In genomic region chr13:34151425-34151824, GRCm38 (mm10) we compare ENCODE assay signal across 24 mouse cellular contexts. TPM values are rescaled to one million over a fixed set of nuclear protein-coding genes. Genes with fewer than 3 reads are reported as not detected.
DNase-seq lines count a peak whose midpoint lies in the region; ATAC-seq and TF ChIP-seq lines count a peak whose summit lies in the region.
"Had no signal": no experiment of that assay in that cellular context is flagged by ENCODE, and none has a peak within 500 bp of the region (broad histone marks: within the 10 kb centered on the region; RNA-seq: fewer than 3 reads in every experiment).

No protein-coding gene starts in this region.

- no peak for TF ChIP-seq POLR2A in ES-Bruce4 (IDR thresholded peaks at IDR 0.05; ENCODE audit: insufficient read depth, low read length)

- peak overlapping the region; percentile 60; the same call in 1 of the 2 replicates for H3K27ac ChIP-seq in hindbrain, embryonic 10.5 days
- H3K27ac ChIP-seq in hindbrain, postnatal 0 days: no peak overlapping the region
- peak overlapping the region; percentile 52 for H3K27ac ChIP-seq in ES-Bruce4 (ENCODE audit: insufficient read depth, low read length)
- H3K27ac ChIP-seq in forebrain, embryonic 13.5 days: peak overlapping the region; percentile 98
- peak overlapping the region; percentile 22; the same call in 1 of the 2 replicates for H3K27ac ChIP-seq in midbrain, embryonic 13.5 days
- H3K27ac ChIP-seq in intestine, embryonic 15.5 days: no peak overlapping the region
- H3K27ac ChIP-seq: kidney, postnatal 0 days; liver, embryonic 14.5 days had no signal

- no peak for ATAC-seq in hindbrain, postnatal 0 days
- no peak for ATAC-seq in forebrain, embryonic 13.5 days
- ATAC-seq in midbrain, embryonic 13.5 days: no peak
- no peak for ATAC-seq in intestine, embryonic 15.5 days
- ATAC-seq: activated CD4-positive, CD25-positive, alpha-beta regulatory T cell, adult 4 months had no signal

- TF ChIP-seq CTCF in hindbrain, postnatal 0 days (IDR thresholded peaks at IDR 0.05; ENCODE audit: low read depth): no peak
- no peak for TF ChIP-seq CTCF in ES-Bruce4 (IDR thresholded peaks at IDR 0.05; ENCODE audit: low read depth, low read length)

- H3K36me3 ChIP-seq in hindbrain, embryonic 10.5 days: no peaks in the 10 kb centered on the region
- H3K36me3 ChIP-seq in hindbrain, postnatal 0 days (ENCODE audit: insufficient read depth, low read length): no peaks in the 10 kb centered on the region
- no peaks in the 10 kb centered on the region for H3K36me3 ChIP-seq in ES-Bruce4 (ENCODE audit: control insufficient read depth, insufficient read depth, low read length, poor library complexity, severe bottlenecking)
- H3K36me3 ChIP-seq in forebrain, embryonic 13.5 days (ENCODE audit: poor library complexity, severe bottlenecking): no peaks in the 10 kb centered on the region
- H3K36me3 ChIP-seq in midbrain, embryonic 13.5 days: no peaks in the 10 kb centered on the region
- no peaks in the 10 kb centered on the region for H3K36me3 ChIP-seq in intestine, embryonic 15.5 days
- H3K36me3 ChIP-seq: embryonic facial prominence, embryonic 12.5 days; limb, embryonic 15.5 days; neural tube, embryonic 12.5 days had no signal

- no peaks in the 10 kb centered on the region for H3K27me3 ChIP-seq in hindbrain, embryonic 10.5 days (ENCODE audit: insufficient read depth, poor library complexity, severe bottlenecking)
- no peaks in the 10 kb centered on the region for H3K27me3 ChIP-seq in hindbrain, postnatal 0 days (ENCODE audit: insufficient read depth, low read length)
- no peaks in the 10 kb centered on the region for H3K27me3 ChIP-seq in ES-Bruce4 (ENCODE audit: control insufficient read depth, insufficient read depth, low read length, poor library complexity, severe bottlenecking)
- H3K27me3 ChIP-seq in forebrain, embryonic 13.5 days: no peaks in the 10 kb centered on the region
- H3K27me3 ChIP-seq in midbrain, embryonic 13.5 days: no peaks in the 10 kb centered on the region
- H3K27me3 ChIP-seq in intestine, embryonic 15.5 days (replicated peaks): no peaks in the 10 kb centered on the region
- H3K27me3 ChIP-seq: CH12.LX; embryonic facial prominence, embryonic 12.5 days; limb, embryonic 15.5 days; neural tube, embryonic 12.5 days had no signal

- H3K9ac ChIP-seq in hindbrain, postnatal 0 days (replicated peaks; ENCODE audit: low read length): no peak overlapping the region
- H3K9ac ChIP-seq in ES-Bruce4 (ENCODE audit: low read depth, poor library complexity, severe bottlenecking): no peak overlapping the region
- H3K9ac ChIP-seq in forebrain, embryonic 13.5 days: no peak overlapping the region
- no peak overlapping the region for H3K9ac ChIP-seq in midbrain, embryonic 13.5 days (replicated peaks)
- H3K9ac ChIP-seq in intestine, embryonic 15.5 days: no peak overlapping the region
- H3K9ac ChIP-seq: embryonic facial prominence, embryonic 12.5 days; limb, embryonic 15.5 days; liver, embryonic 14.5 days; lung, embryonic 14.5 days had no signal

- H3K4me2 ChIP-seq in hindbrain, postnatal 0 days (ENCODE audit: low read depth, low read length): no peak overlapping the region
- no peak overlapping the region for H3K4me2 ChIP-seq in forebrain, embryonic 13.5 days
- no peak overlapping the region for H3K4me2 ChIP-seq in midbrain, embryonic 13.5 days (replicated peaks)
- no peak overlapping the region for H3K4me2 ChIP-seq in intestine, embryonic 15.5 days (replicated peaks)
- H3K4me2 ChIP-seq: embryonic facial prominence, embryonic 12.5 days; limb, embryonic 15.5 days; lung, embryonic 14.5 days had no signal

- no peak overlapping the region for H3K4me3 ChIP-seq in hindbrain, embryonic 10.5 days
- no peak overlapping the region for H3K4me3 ChIP-seq in hindbrain, postnatal 0 days (ENCODE audit: low read length)
- H3K4me3 ChIP-seq in ES-Bruce4 (ENCODE audit: low read depth, low read length): no peak overlapping the region
- H3K4me3 ChIP-seq in forebrain, embryonic 13.5 days: no peak overlapping the region
- H3K4me3 ChIP-seq in midbrain, embryonic 13.5 days (replicated peaks): no peak overlapping the region
- H3K4me3 ChIP-seq in intestine, embryonic 15.5 days (replicated peaks): no peak overlapping the region
- H3K4me3 ChIP-seq: embryonic facial prominence, embryonic 12.5 days; erythroblast, embryonic 14.5 days; limb, embryonic 15.5 days; neural tube, embryonic 12.5 days had no signal

- H3K4me1 ChIP-seq in hindbrain, embryonic 10.5 days (replicated peaks): peaks cover 73% of the 10 kb centered on the region
- H3K4me1 ChIP-seq in hindbrain, postnatal 0 days (ENCODE audit: insufficient read depth, low read length): peaks cover 15% of the 10 kb centered on the region
- peaks cover 10% of the 10 kb centered on the region for H3K4me1 ChIP-seq in ES-Bruce4 (ENCODE audit: control insufficient read depth, insufficient read depth, low read length)
- H3K4me1 ChIP-seq in forebrain, embryonic 13.5 days: peaks cover 68% of the 10 kb centered on the region
- peaks cover 61% of the 10 kb centered on the region for H3K4me1 ChIP-seq in midbrain, embryonic 13.5 days (replicated peaks)
- H3K4me1 ChIP-seq in intestine, embryonic 15.5 days (replicated peaks): peaks cover 6% of the 10 kb centered on the region; the same call in 1 of the 2 replicates

- no peak for TF ChIP-seq EP300 in ES-Bruce4 (IDR thresholded peaks at IDR 0.05; ENCODE audit: insufficient read depth, low read depth, low read length)

- DNase-seq in hindbrain, embryonic 10.5 days (ENCODE audit: low spot score): no peak
- no peak for DNase-seq in hindbrain, postnatal 0 days (ENCODE audit: low spot score)
- DNase-seq in kidney, postnatal 4 days: no peak
- no peak for DNase-seq in kidney, adult 11 months
- DNase-seq: adrenal gland, adult 8-10 months; B cell, adult 2 months; cerebellum, adult 11-12 months; cerebellum, postnatal 14 days; kidney, adult 2 months; left cerebral cortex, postnatal 4 days; lung, embryonic 14.5 days; right cerebral cortex, adult 18-20 months had no signal

- no peaks in the 10 kb centered on the region for H3K9me3 ChIP-seq in hindbrain, embryonic 10.5 days
- H3K9me3 ChIP-seq in hindbrain, postnatal 0 days (ENCODE audit: low read length): no peaks in the 10 kb centered on the region
- no peaks in the 10 kb centered on the region for H3K9me3 ChIP-seq in ES-Bruce4 (replicated peaks; ENCODE audit: control insufficient read depth, insufficient read depth, low read length, poor library complexity, severe bottlenecking)
- H3K9me3 ChIP-seq in forebrain, embryonic 13.5 days (replicated peaks): no peaks in the 10 kb centered on the region
- no peaks in the 10 kb centered on the region for H3K9me3 ChIP-seq in midbrain, embryonic 13.5 days
- no peaks in the 10 kb centered on the region for H3K9me3 ChIP-seq in intestine, embryonic 15.5 days
- H3K9me3 ChIP-seq: embryonic facial prominence, embryonic 12.5 days; limb, embryonic 15.5 days; neural tube, embryonic 12.5 days had no signal

- WGBS in hindbrain, embryonic 10.5 days: 91% methylated on average over 1 of the region's 1 CpGs
- 94% methylated on average over 1 of the region's 1 CpGs for whole genome bisulfite sequencing in hindbrain, postnatal 0 days
- 89% methylated on average over 1 of the region's 1 CpGs for WGBS in forebrain, embryonic 13.5 days
- 92% methylated on average over 1 of the region's 1 CpGs for WGBS in midbrain, embryonic 13.5 days
- WGBS in intestine, embryonic 15.5 days: 80% methylated on average over 1 of the region's 1 CpGs

RNA-seq across cellular contexts. Expression of gene Psmg4, which starts 11.3 kb away (rescaled TPM):
- 115 and 116 TPM in 2 replicates for polyA plus RNA-seq in hindbrain, embryonic 10.5 days (2016; fragmentation: Nextera tagmentation; extraction: Ambion mirVana)
- total RNA-seq in hindbrain, postnatal 0 days (2014; rRNA removed): 41.6 and 75.9 TPM in 2 replicates
- 88.5 and 92.0 TPM in 2 replicates for polyA plus RNA-seq in hindbrain, postnatal 0 days (2015; fragmentation: Nextera tagmentation; extraction: Ambion mirVana)
- polyA plus RNA-seq in ES-Bruce4 (2011; ENCODE audit: insufficient read depth, insufficient read length, low read depth, missing spikeins): 29.2 and 39.1 TPM in 2 replicates
- polyA plus RNA-seq in forebrain, embryonic 13.5 days (2015; fragmentation: Nextera tagmentation; extraction: Ambion mirVana): 121 and 128 TPM in 2 replicates
- polyA plus RNA-seq in midbrain, embryonic 13.5 days (2015; fragmentation: Nextera tagmentation; extraction: Ambion mirVana): 92.5 and 94.6 TPM in 2 replicates
- polyA plus RNA-seq in intestine, embryonic 15.5 days (2015; fragmentation: Nextera tagmentation; extraction: Ambion mirVana): 71.3 and 88.2 TPM in 2 replicates

RNA-seq across cellular contexts. Expression of gene Tubb2b, which starts 21.2 kb away (rescaled TPM):
- polyA plus RNA-seq in hindbrain, embryonic 10.5 days (2016; fragmentation: Nextera tagmentation; extraction: Ambion mirVana): 187 and 370 TPM in 2 replicates
- total RNA-seq in hindbrain, postnatal 0 days (2014; rRNA removed): 4,422 and 4,857 TPM in 2 replicates
- 709 and 787 TPM in 2 replicates for polyA plus RNA-seq in hindbrain, postnatal 0 days (2015; fragmentation: Nextera tagmentation; extraction: Ambion mirVana)
- 229 and 267 TPM in 2 replicates for polyA plus RNA-seq in ES-Bruce4 (2011; ENCODE audit: insufficient read depth, insufficient read length, low read depth, missing spikeins)
- polyA plus RNA-seq in forebrain, embryonic 13.5 days (2015; fragmentation: Nextera tagmentation; extraction: Ambion mirVana): 559 and 618 TPM in 2 replicates
- polyA plus RNA-seq in midbrain, embryonic 13.5 days (2015; fragmentation: Nextera tagmentation; extraction: Ambion mirVana): 833 and 846 TPM in 2 replicates
- 33.5 and 34.2 TPM in 2 replicates for polyA plus RNA-seq in intestine, embryonic 15.5 days (2015; fragmentation: Nextera tagmentation; extraction: Ambion mirVana)

Comparison
In these comparisons a context has a peak if more than half of its experiments do, and no peak if none do; other contexts are left out.
1. H3K27ac ChIP-seq: peak in hindbrain, embryonic 10.5 days (single experiment), ES-Bruce4 (single experiment), forebrain, embryonic 13.5 days (single experiment) and midbrain, embryonic 13.5 days (single experiment); none in hindbrain, postnatal 0 days (single experiment) and intestine, embryonic 15.5 days (single experiment).